Mouse (Mus musculus): Measurements from ENCODE around the gene Dnajb9.
"Not testable (repeated sequence)": the region's sequence is repeated elsewhere in the genome, so short reads cannot be mapped to it uniquely, and the experiment has no call there.

The Dnajb9 gene

DNA sequence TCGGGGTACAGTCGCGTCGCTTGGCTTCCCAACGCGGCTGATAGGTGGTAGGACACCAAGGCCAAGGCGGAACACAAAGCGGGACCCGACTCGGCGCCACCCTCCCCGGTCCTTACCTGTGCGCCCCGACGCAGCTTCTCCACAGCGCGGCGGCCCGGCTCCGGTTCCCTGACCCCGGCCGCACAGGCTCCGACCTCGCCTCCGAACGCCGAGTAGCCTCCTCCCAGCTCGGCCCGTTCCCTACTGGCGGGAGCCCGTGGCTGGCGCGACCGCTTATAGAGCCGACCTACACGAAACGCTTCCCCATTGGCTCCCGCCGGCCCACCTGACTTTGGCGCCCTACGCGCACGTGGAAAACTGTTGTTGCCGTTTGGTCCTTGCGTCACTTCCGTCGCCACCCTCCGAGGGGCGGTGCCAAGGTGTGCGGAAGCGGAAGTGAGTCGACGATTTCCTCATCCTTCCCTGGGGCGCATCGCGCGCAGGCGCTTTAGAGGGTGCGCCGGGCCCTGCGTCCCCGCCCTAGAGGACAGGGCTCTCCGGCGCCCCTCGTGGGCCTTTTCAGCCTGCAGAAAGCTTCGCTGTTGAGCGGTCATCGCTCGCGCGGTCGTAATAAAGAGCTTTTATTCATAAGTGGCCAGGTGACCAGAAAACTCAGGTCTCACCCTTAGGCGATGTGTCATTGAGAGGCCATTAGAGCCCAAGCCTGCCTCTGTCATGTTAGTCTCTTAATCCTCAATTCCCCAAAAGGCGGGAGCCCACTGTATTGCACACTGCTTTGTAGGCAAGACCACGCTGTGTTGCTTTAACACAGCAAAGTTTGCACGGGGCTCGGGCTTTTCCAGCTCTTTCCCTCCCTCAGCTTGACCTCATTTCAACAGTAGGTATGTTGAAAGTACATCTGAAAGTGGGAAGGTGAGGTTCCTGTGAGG, at the start of gene Dnajb9:
TSS of gene Dnajb9 (minus strand) at position 503 of the 929 bp plus-strand sequence.
- peak; percentile 99 to 100 for DNase-seq

DNA sequence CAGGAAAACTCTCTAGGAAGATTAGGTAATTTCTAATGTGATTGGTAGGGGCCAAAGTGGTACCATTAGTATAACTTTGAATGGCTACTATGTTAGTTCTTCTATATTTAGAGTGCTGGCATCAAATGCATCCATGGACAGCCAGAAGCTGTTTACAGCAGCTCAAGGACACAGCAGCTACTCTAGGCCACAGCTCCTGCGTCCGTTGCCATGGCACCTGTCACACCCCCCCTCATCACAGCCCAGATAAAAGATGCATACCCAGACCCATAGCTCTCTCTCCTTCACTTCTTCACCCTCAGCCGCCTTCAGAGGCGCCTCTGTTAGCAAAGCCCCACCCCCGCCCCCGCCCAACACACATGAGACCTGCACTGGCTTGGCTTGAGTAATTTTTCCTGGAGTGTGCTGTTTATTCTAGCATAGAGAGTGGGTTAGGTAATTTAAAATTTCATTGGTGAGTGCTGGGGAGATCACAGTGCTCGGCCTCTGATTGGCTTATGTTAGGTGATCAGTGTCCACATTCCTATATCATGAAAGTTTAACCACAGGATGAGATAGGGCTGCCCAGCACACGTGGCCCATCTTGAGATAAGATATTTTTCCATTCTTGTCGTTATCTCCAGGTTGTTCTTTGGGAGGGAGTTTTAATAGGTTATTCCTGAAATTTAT, 38.3 kb upstream of the Dnajb9 start:
- DNase-seq: no peak

DNA sequence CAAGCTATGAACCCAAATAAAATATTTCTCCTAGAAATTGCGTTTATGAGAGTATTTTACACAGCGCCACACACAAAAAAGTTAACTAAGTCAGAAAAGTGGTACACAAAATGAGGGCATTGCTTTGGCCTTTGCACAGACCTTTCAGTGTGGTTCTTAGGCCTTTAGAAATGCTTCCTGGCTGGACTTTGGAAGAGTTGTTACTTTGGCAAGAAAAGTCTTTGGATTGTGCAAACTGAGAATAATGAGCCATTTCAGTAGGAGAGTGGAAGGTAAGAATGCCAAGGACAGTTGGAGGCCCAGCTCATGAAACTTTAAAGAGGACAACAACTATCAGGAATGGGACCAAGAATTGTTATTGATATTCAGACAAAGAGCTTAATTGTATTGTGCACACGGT, 35.6 kb upstream of the Dnajb9 start:
- DNase-seq: peak in 1 of 2 experiments; percentile 19

DNA sequence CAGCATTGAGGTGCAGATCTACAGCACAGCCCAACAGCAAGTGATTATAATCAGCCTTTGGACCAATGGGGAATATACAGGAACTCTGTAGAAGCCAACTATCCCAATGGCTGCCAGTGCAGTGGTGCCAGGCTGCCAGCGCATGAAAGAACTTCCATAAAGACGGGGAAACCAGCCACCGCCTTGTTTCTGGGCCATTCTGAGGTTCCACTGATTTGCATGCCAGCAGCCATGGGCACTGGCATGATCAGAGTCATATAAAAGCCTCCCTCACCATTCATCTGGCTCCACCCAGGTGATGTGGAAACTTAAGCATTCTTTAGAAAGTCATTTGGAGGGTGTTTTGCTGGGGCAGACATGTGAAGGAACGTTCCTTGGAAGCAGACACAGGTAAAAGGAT, 32.3 kb upstream of the Dnajb9 start:
- DNase-seq: no peak

DNA sequence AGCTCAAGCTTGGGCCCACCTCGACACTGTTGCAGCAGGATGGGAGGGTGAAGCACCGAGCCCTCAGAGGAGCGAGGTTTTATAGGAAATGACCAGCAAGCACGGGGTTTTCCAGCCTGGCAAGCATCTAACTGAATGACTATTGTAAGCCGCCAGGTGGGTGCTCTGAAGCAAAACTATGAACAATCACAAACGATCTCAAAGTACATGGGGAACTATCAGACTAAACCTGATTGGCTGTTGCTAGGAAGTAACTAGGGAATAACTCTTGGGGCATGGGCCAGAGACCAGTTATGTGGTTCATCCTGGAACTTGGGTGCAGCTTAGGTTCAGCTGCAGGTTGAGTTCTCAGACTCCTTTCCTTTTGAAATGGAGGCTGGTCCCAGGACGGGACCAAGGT, 31.0 kb upstream of the Dnajb9 start:
- DNase-seq: peak in 1 of 2 experiments; percentile 24

DNA sequence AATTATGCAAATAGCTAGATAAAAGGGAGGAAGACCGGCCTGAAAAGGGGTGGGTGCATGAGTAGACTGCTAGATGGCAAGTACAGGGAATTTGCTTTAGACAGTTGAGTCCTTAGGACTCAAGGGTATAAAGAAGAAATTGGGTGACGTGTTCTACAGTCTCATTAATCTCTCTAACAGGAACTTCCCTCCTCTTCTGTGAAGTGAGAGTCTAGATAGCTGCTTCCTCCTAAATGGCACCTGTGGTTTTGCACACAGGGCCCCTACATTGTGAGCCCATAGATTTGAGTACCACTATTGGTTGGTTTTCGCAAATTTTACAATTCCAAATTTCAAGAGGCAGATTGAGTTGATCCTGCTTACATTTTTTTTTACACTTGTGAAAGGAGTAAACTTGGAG, 14.5 kb upstream of the Dnajb9 start:
- DNase-seq: no peak

DNA sequence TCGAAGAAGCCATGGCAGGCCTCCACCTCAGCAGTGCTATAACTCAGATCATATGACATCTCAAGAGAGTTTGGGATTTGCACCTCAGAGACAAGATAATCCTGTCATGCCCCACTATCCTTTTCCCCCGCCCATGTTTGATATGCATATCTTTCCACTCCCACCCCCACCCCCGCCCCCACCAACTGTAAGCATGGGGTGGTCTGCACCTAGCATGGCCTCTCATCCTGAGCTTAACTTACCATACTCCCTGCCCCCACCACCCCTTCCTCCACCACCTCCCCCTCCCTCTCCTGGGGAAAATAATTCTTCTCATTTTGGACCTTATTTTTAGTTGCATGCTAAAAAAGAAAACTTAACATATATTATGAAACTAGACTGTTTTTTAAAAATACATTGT, 12.9 kb upstream of the Dnajb9 start:
- DNase-seq: no peak

DNA sequence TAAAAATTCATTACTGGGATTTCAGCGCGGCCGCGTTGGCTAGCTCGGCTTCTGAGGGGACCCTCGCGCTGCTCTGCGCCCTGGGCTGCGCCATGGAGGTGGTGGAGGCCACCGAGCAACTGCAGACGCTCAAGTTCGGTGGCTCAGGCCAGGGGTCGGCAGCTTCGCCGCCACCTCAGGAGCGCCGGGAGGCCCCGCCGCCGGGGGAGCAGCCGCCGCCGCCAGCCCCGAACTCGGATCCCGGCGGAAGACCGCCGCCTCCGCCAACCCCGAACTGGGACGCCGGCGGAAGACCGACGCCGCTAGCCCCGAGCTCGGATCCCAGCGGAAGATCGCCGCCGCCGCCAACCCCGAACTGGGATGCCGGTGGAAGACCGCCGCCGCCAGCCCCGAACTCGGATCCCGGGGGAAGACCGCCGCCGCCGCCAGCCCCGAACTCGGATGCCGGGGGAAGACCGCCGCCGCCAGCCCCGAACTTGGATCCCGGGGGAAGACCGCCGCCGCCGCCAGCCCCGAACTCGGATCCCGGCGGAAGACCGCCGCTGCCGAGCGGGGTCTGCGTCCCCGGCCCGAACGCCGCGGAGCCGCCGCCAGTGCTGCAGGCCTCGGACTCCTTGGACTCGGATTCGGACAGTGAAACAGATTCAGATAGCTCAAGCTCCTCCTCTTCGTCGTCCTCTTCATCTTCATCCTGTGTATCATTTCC, 11.7 kb upstream of the Dnajb9 start:
- DNase-seq: peak; percentile 4 to 43

DNA sequence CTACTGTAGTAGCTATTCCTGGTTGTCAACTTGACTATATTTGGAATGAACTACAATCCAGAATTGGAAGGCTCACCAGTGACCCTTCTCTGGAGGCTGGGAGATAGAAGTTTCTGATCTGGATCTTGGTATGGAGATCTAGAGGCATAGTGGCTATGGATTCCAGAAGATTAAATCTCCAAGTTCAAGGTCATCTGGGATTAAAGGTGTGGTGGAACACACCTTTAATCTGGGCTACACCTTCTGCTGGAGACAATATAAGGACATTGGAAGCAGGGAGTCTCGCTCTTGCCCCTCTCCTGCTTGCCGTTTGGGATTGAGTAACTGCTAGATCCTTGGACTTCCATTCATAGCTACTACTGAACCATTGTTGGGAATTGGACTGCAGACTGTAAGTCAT, 10.9 kb upstream of the Dnajb9 start, which contains the start of gene Pnpla8:
TSS of gene Pnpla8 (plus strand) at position 301 of the 400 bp plus-strand sequence.
- DNase-seq: not testable (repeated sequence)

DNA sequence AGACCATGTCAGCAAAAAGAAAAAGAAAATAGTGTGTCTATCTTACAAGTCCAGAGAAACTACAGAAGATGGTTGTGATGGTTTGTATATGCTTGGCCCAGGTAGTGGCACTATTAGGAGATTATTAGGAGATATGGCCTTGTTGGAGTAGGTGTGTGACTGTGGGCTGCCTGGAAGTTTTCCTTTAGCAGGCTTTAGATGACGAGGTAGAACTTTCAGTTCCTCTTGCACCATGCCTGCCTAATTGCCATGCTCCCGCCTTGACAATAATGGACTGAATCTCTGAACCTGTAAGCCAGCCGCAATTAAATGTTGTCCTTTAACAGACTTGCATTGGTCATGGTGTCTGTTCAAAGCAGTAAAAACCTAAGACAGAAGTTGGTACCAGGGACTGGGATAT, 1.4 kb upstream of the Dnajb9 start:
- no peak for DNase-seq

DNA sequence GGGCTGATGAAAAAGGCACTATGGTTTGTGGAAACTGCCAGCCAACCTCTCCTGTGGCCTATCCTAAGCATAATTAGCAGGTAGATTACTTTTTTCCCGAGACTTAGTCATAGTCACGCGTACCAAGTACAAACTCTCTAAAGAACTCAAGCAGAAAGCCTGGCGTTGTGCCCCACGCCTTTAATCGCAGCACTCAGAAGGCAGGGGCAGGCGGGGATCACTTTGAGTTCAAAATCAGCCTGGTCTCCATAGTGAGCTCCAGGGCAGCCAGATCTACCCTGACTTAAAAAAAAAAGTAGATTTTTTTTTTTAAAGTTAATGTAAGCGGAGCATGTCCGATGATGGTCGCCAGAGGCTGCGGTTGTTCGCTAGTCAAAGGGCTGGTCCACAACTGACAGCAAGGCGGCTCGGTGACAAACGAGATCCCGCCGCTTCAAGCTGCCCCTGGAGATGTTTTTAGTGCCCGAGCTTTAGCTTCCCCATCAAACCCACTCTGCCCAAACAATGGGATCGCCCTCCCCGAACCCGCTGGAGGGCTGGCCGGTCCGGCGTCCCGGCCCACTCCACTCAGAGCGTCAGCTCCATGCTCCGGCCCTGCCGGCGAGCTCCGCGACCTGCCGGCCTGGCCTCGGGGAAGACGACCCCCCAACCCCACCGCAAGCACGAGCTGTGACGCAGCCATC, 844 bp downstream of the Dnajb9 start:
- peak; percentile 85 to 92 for DNase-seq

DNA sequence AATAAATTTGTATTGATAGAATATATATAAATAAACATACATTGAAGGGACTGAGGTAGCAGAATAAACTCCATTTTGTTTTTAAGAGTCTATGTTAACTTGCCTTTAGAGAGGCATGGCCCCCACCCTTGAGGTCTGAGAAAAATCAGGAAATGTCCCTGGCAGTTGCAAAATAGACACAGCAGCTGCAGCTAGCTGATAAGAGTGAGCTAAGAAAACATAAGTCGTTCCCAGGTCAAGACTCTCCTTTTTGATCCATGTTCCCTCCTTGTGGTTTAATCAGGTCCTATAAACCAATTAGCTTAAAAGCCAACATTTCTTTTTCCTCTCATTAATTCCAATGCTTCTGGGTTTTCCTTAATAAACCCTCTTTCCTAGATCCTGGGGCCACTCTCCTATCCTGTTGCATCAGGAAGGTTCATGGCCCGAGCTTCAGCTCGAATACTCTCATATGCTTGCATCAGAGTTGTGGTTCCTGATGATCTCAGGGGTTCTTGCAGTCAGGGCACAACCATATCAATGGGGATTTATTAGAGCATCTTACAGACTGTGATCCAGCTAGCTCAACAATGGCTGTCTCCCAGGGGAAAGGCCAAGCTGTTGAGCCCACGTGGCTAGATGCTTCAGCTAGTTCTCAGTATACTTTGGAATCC, 12.1 kb downstream of the Dnajb9 start:
- DNase-seq: no peak

DNA sequence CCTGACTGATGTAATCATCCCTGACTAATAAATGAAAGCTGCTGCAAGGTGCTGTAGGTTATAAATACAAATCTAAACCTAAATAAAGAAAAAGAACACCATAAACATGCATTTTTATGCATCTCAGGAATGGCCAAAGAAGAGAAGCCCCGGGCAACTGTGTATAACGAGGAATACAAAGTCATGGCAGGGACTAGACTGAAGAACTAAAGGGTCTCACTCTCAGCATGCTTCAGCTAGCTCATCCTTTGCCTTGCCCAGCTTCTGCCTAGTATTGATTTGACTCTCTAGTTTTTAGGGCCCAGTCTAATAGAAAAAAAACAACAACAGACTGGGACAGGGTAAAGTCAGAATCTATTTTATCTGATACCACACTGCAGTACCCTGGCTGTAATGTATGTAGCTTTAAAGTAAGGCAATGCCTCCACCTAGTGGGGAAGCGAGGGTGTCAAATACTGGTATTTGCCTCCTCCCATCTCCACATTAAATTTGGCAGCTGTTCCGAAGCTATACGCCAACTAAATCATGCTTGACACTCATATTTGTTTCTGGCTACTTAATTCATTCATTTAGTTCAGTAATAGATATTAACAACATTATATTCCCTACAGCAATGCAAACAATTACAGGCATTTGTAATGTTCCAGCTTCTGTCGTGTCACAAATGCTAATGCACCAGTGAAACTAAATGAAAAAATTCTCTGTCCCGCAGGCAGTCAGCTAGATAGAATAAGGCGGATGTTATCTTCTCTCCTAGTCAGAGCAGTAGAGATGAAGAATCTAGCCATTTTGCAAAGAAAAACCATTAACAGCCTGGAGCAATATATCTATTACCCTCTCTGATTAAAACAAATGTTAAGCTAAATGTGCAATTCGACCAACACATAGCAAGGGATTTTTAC, 28.8 kb downstream of the Dnajb9 start:
- DNase-seq: peak; percentile 40 to 44

DNA sequence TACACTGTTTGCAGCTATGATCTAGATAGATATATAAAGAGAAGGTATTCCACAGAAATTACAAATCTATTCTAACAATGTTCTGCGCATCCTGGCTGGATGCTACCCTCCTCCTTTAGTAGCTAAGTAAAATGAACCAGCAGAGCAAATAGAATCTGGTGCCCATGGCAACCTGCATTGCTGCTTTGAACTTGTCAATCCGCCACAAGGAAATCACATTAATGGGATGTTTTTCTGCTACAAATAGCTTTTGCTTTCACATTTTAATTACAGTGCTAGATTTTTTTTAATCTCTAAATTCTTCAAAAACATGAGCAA, 33.1 kb downstream of the Dnajb9 start:
- no peak for DNase-seq

DNA sequence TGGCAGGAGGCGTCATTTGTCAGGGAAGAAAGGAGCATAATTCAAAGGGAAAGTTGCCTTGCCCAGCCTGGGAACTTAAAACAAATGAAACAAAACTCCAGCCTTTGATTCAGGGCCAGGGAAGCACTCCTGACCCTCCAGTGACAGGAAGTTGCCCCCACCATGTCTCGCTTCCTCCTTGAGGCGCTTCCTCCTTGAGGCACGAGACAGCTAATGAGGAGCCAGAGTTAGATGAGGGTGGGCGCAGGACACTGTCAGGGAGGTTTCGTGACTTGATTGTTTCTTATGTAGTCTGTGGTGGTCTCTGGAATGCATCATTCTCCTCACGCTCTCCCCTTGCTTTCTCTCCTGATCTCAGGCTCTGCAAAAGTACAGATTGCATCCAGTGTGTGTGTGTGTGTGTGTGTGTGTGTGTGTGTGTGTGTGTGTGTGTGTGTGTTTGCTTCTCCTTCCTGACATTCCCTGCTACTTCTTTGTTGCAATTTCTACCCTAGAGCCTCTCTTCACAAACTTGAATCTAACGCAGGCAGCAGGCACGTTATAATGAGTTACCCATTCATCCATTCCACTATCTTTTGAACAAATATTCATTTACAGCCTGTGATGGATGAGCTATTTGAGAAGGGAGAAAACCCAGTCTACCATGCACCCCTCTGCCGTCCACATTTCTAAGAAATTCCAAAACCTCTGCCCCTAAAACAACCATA, 33.6 kb downstream of the Dnajb9 start:
- peak in 1 of 2 experiments; percentile 33 for DNase-seq

DNA sequence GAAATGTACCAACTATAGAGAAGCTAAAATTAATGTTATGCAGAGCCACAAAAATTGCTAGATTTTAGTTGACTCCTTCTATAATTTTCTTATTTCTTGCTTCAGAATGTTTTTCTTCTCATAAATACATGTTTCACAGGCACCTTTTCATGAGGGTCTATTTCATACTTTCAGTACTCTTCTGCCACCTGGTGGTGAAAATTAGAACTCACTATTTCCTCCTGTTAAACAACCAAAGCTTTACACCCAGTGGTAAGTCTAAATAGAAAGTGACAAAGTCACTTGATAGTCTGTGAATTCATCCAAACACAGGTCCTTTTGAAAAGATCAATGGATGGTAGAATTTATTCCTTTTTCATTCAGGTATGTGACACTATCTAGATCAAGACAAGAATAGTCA, 43.2 kb downstream of the Dnajb9 start:
- peak in 1 of 2 experiments; percentile 74 for DNase-seq

DNA sequence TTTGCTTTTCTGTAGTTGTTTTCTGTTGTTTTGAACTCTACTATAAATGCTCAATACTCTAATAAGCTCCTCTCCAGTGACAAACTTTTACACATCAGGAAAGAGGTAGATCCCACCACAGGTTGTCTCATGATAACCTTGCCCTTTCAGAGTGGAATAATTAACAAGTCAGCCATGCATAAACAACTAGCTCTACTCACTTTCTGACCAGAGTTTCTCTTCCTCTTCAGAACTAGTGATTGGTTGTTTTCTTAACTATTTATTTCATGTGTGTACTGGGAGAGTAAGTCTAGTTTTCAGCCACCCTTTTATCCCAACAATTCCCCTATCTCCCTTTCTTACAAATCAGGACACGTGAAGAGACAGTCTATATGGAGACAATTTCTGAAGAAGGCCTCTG, 50.8 kb downstream of the Dnajb9 start:
- DNase-seq: no peak
